Mouse (Mus musculus): ENCODE measurements around the gene Grip1. TPM values are rescaled to one million over a fixed set of nuclear protein-coding genes. Genes with fewer than 3 reads are reported as not detected.

Gene Grip1
- polyA plus RNA-seq, 1 experiment from 2014 or later: 4.9 TPM

DNA sequence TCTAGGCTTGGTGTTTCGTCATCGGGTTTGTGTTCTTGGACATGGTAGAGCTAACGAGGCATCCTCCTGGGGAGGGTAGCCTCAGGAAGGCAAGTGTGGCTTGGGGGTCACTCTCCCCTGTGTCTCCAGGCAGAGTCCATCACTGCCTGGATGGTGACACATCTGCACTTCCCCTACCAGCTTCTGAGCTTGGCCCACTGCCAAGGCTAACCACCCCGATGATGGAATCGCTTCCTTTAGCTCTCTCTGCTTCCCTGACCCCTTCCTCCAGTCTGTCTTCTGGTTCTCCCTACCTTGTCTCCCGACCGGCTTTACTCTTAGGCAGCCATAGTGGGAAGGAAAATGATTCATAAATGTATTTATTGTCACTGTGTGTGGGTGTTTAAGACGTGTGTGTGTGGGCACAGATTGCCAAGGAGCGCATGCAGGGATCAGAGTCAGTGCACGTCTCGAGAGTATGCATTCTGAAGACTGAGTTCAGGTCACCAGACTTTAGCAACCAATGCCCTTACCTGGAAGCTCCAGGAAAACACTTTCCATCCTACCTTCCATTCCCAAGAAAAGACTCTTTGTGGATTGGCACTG lies 415.5 kb downstream of the Grip1 start:
- Histone ChIP-seq H3K4me3 (ENCODE audit: low read depth, low read length) (no peak overlapping the region), H3K4me1 (ENCODE audit: control insufficient read depth, insufficient read depth, low read length) (peaks cover 8% of the 10 kb centered on the region), H3K27ac (ENCODE audit: low read depth, low read length) (no peak overlapping the region), H3K36me3 (ENCODE audit: control insufficient read depth, insufficient read depth, low read length) (no peaks in the 10 kb centered on the region), H3K4me2 (no peak overlapping the region), H3K9me3 (replicated peaks; ENCODE audit: control insufficient read depth, low read length) (no peaks in the 10 kb centered on the region), H3K27me3 (ENCODE audit: control insufficient read depth, insufficient read depth, low read length) (no peaks in the 10 kb centered on the region), H3K9ac (ENCODE audit: low read depth, low read length) (no peak overlapping the region)
- 80% methylated on average over 11 of the region's 11 CpGs for WGBS (ENCODE audit: insufficient replicate concordance)
- 0 out of 2 replicates have a peak, but pooled peaks have one; percentile 31 for ATAC-seq (replicated peaks; ENCODE audit: insufficient number of reproducible peaks, low FRiP score, low TSS enrichment)

DNA sequence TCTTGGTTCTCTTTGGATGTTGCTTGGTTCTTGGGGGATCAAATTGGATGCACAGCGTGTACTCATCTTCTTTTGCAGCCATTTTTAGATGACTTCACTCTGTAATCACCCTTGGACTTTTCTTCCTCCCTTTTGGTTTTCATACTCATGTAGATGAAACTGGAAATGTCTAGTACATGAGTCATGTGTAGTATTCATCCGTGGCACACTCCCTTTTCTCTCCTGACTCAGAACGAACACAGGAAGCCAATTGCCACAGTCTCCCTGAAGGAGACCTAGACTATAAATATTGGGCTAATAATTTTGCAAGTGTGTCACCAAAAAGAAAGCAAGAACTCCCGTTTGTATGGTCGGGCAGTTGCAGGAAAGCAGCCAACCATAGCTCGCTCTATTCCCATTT lies 423.1 kb downstream of the Grip1 start:
- no peaks in the 10 kb centered on the region for H3K9me3 ChIP-seq (replicated peaks; ENCODE audit: control insufficient read depth, low read length)
- H3K4me1 ChIP-seq (ENCODE audit: control insufficient read depth, insufficient read depth, low read length): no peaks in the 10 kb centered on the region
- H3K27me3 ChIP-seq (ENCODE audit: control insufficient read depth, insufficient read depth, low read length): no peaks in the 10 kb centered on the region
- H3K36me3 ChIP-seq (ENCODE audit: control insufficient read depth, insufficient read depth, low read length): no peaks in the 10 kb centered on the region
- WGBS (ENCODE audit: insufficient replicate concordance): 72% methylated on average over 6 of the region's 6 CpGs
- no peak overlapping the region for H3K27ac ChIP-seq (ENCODE audit: low read depth, low read length)
- no peak overlapping the region for H3K4me3 ChIP-seq (ENCODE audit: low read depth, low read length)
- H3K4me2 ChIP-seq: no peak overlapping the region
- no peak overlapping the region for H3K9ac ChIP-seq (ENCODE audit: low read depth, low read length)
- no peak for ATAC-seq (replicated peaks; ENCODE audit: insufficient number of reproducible peaks, low FRiP score, low TSS enrichment)

DNA sequence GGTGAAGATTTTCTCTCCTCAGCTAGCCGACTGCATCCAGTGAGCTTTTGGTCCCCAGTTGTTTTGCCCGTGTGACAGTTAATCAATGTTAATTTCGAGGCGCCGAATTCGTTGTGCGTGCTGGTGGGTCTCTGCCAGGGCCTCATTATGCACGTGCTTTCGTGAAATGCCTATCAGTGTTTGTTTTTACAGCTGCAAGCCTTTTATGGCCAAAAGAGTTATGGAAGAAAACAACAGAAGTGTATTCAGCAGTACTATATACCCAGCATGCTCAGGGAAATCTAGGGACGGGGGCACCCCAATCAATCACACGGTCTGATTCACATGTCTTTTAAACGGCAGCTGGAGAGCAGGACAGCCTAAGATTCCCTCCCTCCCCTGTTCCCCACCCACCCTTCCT lies 424.7 kb downstream of the Grip1 start:
- H3K27me3 ChIP-seq (ENCODE audit: control insufficient read depth, insufficient read depth, low read length): no peaks in the 10 kb centered on the region
- WGBS (ENCODE audit: insufficient replicate concordance): 55% methylated on average over 12 of the region's 12 CpGs
- H3K4me2 ChIP-seq: no peak overlapping the region
- no peak overlapping the region for H3K4me3 ChIP-seq (ENCODE audit: low read depth, low read length)
- no peak overlapping the region for H3K9ac ChIP-seq (ENCODE audit: low read depth, low read length)
- H3K36me3 ChIP-seq (ENCODE audit: control insufficient read depth, insufficient read depth, low read length): no peaks in the 10 kb centered on the region
- no peak for ATAC-seq (replicated peaks; ENCODE audit: insufficient number of reproducible peaks, low FRiP score, low TSS enrichment)
- H3K4me1 ChIP-seq (ENCODE audit: control insufficient read depth, insufficient read depth, low read length): no peaks in the 10 kb centered on the region
- H3K9me3 ChIP-seq (replicated peaks; ENCODE audit: control insufficient read depth, low read length): no peaks in the 10 kb centered on the region
- no peak overlapping the region for H3K27ac ChIP-seq (ENCODE audit: low read depth, low read length)

DNA sequence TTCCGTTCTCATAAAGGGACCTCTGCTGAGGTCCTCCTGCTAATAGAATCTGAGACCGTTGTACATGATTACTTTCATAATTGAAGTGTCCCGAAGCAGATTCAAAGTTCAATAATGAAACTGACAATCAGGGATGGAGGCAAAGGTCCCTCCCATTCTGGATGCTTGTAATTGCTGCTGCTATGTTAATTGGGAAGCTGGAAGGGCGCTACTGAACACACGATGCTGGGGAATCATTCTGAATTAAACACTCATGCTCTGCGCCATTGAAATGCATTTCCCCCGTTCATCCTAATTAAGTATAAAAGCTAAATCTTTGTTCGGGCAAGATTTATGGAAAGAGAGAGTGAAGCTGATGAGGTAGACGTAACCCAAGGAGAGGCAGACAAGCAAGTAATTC lies 431.0 kb downstream of the Grip1 start:
- 88% methylated on average over 9 of the region's 9 CpGs for WGBS (ENCODE audit: insufficient replicate concordance)
- no peak overlapping the region for H3K4me2 ChIP-seq
- H3K4me1 ChIP-seq (ENCODE audit: control insufficient read depth, insufficient read depth, low read length): no peaks in the 10 kb centered on the region
- H3K36me3 ChIP-seq (ENCODE audit: control insufficient read depth, insufficient read depth, low read length): no peaks in the 10 kb centered on the region
- H3K9me3 ChIP-seq (replicated peaks; ENCODE audit: control insufficient read depth, low read length): no peaks in the 10 kb centered on the region
- H3K4me3 ChIP-seq (ENCODE audit: low read depth, low read length): no peak overlapping the region
- H3K9ac ChIP-seq (ENCODE audit: low read depth, low read length): no peak overlapping the region
- no peaks in the 10 kb centered on the region for H3K27me3 ChIP-seq (ENCODE audit: control insufficient read depth, insufficient read depth, low read length)
- no peak for ATAC-seq (replicated peaks; ENCODE audit: insufficient number of reproducible peaks, low FRiP score, low TSS enrichment)
- H3K27ac ChIP-seq (ENCODE audit: low read depth, low read length): no peak overlapping the region

DNA sequence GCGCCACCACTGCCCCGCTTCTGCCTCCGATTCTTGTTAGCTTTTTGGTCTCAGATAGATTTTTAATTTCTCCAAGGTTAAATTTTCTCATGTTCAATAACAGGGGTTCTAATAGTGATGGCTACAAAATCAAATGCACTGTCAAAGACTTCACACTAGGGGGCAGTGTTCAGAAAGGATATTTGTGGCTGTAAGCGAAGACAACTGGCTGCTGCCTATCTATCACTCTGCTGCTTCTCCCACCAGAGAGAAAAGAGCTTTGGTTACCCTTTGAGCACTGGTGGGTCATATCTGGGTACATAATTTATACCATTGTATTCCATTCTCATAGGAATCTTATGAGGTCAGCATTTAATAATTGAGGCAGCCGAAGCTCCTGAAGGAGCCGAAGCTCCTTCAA lies 431.9 kb downstream of the Grip1 start:
- no peaks in the 10 kb centered on the region for H3K36me3 ChIP-seq (ENCODE audit: control insufficient read depth, insufficient read depth, low read length)
- H3K27me3 ChIP-seq (ENCODE audit: control insufficient read depth, insufficient read depth, low read length): no peaks in the 10 kb centered on the region
- H3K27ac ChIP-seq (ENCODE audit: low read depth, low read length): no peak overlapping the region
- no peak for ATAC-seq (replicated peaks; ENCODE audit: insufficient number of reproducible peaks, low FRiP score, low TSS enrichment)
- H3K4me2 ChIP-seq: no peak overlapping the region
- 76% methylated on average over 6 of the region's 6 CpGs for WGBS (ENCODE audit: insufficient replicate concordance)
- no peak overlapping the region for H3K4me3 ChIP-seq (ENCODE audit: low read depth, low read length)
- H3K4me1 ChIP-seq (ENCODE audit: control insufficient read depth, insufficient read depth, low read length): no peaks in the 10 kb centered on the region
- H3K9ac ChIP-seq (ENCODE audit: low read depth, low read length): no peak overlapping the region
- H3K9me3 ChIP-seq (replicated peaks; ENCODE audit: control insufficient read depth, low read length): no peaks in the 10 kb centered on the region

DNA sequence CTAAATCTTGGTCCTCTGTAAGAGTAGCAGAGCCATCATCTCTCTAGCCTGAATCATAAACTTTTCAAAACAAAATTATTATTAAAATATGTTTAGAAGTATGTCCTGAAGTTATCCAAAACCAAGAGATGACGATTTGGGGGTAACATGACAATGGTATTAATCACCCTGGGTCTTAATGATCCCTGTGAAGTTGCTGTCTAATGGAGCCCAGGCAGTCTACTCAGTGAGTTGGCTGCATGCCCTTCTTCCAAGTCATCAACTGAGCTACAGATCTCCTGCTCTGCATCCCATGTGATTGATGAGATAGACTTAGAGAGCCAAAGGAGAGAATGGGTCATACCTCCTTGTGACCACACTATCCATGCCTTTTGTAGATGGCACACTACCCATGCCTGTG lies 433.1 kb downstream of the Grip1 start:
- H3K27me3 ChIP-seq (ENCODE audit: control insufficient read depth, insufficient read depth, low read length): no peaks in the 10 kb centered on the region
- no peak overlapping the region for H3K9ac ChIP-seq (ENCODE audit: low read depth, low read length)
- H3K9me3 ChIP-seq (replicated peaks; ENCODE audit: control insufficient read depth, low read length): peaks cover 4% of the 10 kb centered on the region
- H3K4me2 ChIP-seq: no peak overlapping the region
- no peaks in the 10 kb centered on the region for H3K4me1 ChIP-seq (ENCODE audit: control insufficient read depth, insufficient read depth, low read length)
- H3K27ac ChIP-seq (ENCODE audit: low read depth, low read length): no peak overlapping the region
- H3K36me3 ChIP-seq (ENCODE audit: control insufficient read depth, insufficient read depth, low read length): no peaks in the 10 kb centered on the region
- no peak for ATAC-seq (replicated peaks; ENCODE audit: insufficient number of reproducible peaks, low FRiP score, low TSS enrichment)
- H3K4me3 ChIP-seq (ENCODE audit: low read depth, low read length): no peak overlapping the region
- 77% methylated on average over 1 of the region's 1 CpGs for WGBS (ENCODE audit: insufficient replicate concordance)

DNA sequence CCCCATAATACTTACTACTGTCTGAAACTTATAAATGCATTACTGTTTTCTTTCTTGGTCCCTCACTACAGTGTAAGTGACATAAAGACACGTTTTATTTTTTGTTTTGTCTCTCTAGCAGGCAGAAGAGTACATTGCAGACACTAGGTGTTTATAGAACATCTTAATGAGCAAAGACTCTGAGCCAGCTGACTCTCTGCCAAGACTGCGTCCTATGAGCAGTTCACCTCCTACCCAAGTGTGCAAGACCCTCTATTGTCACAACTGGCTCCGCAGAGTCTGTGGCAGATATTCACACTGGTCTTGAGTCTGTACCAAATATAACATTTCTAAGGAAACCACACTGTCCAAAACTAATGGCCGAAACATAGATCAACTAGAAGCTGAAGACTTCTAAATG lies 449.1 kb downstream of the Grip1 start:
- Histone ChIP-seq H3K4me2 (no peak overlapping the region), H3K4me1 (ENCODE audit: control insufficient read depth, insufficient read depth, low read length) (peaks cover 6% of the 10 kb centered on the region; the same call in 1 of the 2 replicates), H3K36me3 (ENCODE audit: control insufficient read depth, insufficient read depth, low read length) (no peaks in the 10 kb centered on the region), H3K9ac (ENCODE audit: low read depth, low read length) (no peak overlapping the region), H3K9me3 (replicated peaks; ENCODE audit: control insufficient read depth, low read length) (no peaks in the 10 kb centered on the region), H3K27me3 (ENCODE audit: control insufficient read depth, insufficient read depth, low read length) (no peaks in the 10 kb centered on the region), H3K4me3 (ENCODE audit: low read depth, low read length) (no peak overlapping the region), H3K27ac (ENCODE audit: low read depth, low read length) (no peak overlapping the region)
- no peak for ATAC-seq (replicated peaks; ENCODE audit: insufficient number of reproducible peaks, low FRiP score, low TSS enrichment)
- WGBS (ENCODE audit: insufficient replicate concordance): 75% methylated on average over 4 of the region's 4 CpGs

DNA sequence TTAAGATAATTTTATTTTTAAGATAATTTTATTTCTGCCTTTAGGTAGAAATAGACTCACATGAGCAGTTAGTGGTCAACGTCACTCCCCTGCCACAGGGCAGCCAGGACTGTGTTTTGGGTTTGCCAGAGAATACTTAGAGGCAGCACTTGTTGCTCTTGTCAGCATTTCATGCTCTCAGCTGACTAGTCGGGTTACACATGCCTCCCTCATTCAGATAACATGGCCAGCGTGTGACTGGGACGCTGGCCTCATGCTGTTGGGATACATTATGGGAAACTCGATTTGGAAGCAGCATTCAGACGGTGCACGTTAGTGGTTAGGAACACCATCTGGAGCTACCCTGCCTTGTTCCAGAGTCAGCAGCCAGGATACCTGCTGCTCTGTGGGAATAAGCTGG lies 453.2 kb downstream of the Grip1 start:
- H3K4me1 ChIP-seq (ENCODE audit: control insufficient read depth, insufficient read depth, low read length): peaks cover 6% of the 10 kb centered on the region; the same call in 1 of the 2 replicates
- no peaks in the 10 kb centered on the region for H3K36me3 ChIP-seq (ENCODE audit: control insufficient read depth, insufficient read depth, low read length)
- no peak for ATAC-seq (replicated peaks; ENCODE audit: insufficient number of reproducible peaks, low FRiP score, low TSS enrichment)
- 0 out of 2 replicates have a peak overlapping the region, but pooled peaks have one; percentile 22 for H3K27ac ChIP-seq (ENCODE audit: low read depth, low read length)
- no peak overlapping the region for H3K4me2 ChIP-seq
- no peak overlapping the region for H3K9ac ChIP-seq (ENCODE audit: low read depth, low read length)
- no peak overlapping the region for H3K4me3 ChIP-seq (ENCODE audit: low read depth, low read length)
- 42% methylated on average over 7 of the region's 7 CpGs for WGBS (ENCODE audit: insufficient replicate concordance)
- no peaks in the 10 kb centered on the region for H3K27me3 ChIP-seq (ENCODE audit: control insufficient read depth, insufficient read depth, low read length)
- H3K9me3 ChIP-seq (replicated peaks; ENCODE audit: control insufficient read depth, low read length): no peaks in the 10 kb centered on the region

GRCm38 (mm10) chr10:119917995-119918394 lies 464.4 kb downstream of the Grip1 start:
- 87% methylated on average over 9 of the region's 9 CpGs for WGBS (ENCODE audit: insufficient replicate concordance)
- Histone ChIP-seq H3K27ac (ENCODE audit: low read depth, low read length) (no peak overlapping the region), H3K27me3 (ENCODE audit: control insufficient read depth, insufficient read depth, low read length) (no peaks in the 10 kb centered on the region), H3K4me3 (ENCODE audit: low read depth, low read length) (no peak overlapping the region), H3K9ac (ENCODE audit: low read depth, low read length) (no peak overlapping the region), H3K36me3 (ENCODE audit: control insufficient read depth, insufficient read depth, low read length) (no peaks in the 10 kb centered on the region), H3K9me3 (replicated peaks; ENCODE audit: control insufficient read depth, low read length) (no peaks in the 10 kb centered on the region), H3K4me2 (no peak overlapping the region), H3K4me1 (ENCODE audit: control insufficient read depth, insufficient read depth, low read length) (no peaks in the 10 kb centered on the region)
- no peak for ATAC-seq (replicated peaks; ENCODE audit: insufficient number of reproducible peaks, low FRiP score, low TSS enrichment)

All from heart, embryonic 11.5 days (tissue).